Mouse (Mus musculus) hindbrain, embryonic 11.5 days (tissue): ENCODE data around the gene Tmprss4. TPM values are rescaled to one million over a fixed set of nuclear protein-coding genes. Genes with fewer than 3 reads are reported as not detected.

Source experiments
- ATAC-seq: fragments of 200-750 bp; cut with Nextera tagmentation; 2 replicates; pipeline ENCODE4 v1.8.0; 2017; ENCODE audit warnings: mild to moderate bottlenecking, moderate TSS enrichment, moderate library complexity; ENCODE audit not compliant: low FRiP score
- DNase-seq: peaks from one replicate; pipeline ENCODE4 v3.0.0-alpha.2; 2015; ENCODE audit warnings: low spot score
- H3K27ac ChIP-seq: fragments of 300-500 bp; sonication (generic); 2 replicates; pipeline ENCODE4 v1.5.1; 2014; ENCODE audit warnings: mild to moderate bottlenecking, low read depth, low read length
- H3K27me3 ChIP-seq: fragments of 300-500 bp; sonication (generic); 2 replicates; pipeline ENCODE4 v1.6.1; 2014; ENCODE audit warnings: mild to moderate bottlenecking, low read length, moderate library complexity, mixed read lengths; ENCODE audit not compliant: control insufficient read depth, insufficient read depth
- H3K36me3 ChIP-seq: fragments of 300-500 bp; sonication (generic); 2 replicates; pipeline ENCODE4 v1.6.1; 2014; ENCODE audit warnings: mild to moderate bottlenecking, low read length, moderate library complexity, mixed read lengths; ENCODE audit not compliant: control insufficient read depth, insufficient read depth
- H3K4me1 ChIP-seq: fragments of 300-500 bp; sonication (generic); replicated peaks from 2 replicates; pipeline ENCODE4 v1.6.1; 2014; ENCODE audit warnings: low read length, mixed read lengths; ENCODE audit not compliant: control insufficient read depth, insufficient read depth
- H3K4me2 ChIP-seq: fragments of 300-500 bp; sonication (generic); replicated peaks from 2 replicates; pipeline ENCODE4 v1.6.1; 2014; ENCODE audit warnings: mild to moderate bottlenecking, low read depth, low read length
- H3K4me3 ChIP-seq: fragments of 300-500 bp; sonication (generic); 2 replicates; pipeline ENCODE4 v1.5.1; 2014; ENCODE audit warnings: low read depth, low read length
- H3K9ac ChIP-seq: fragments of 300-500 bp; sonication (generic); 2 replicates; pipeline ENCODE4 v1.6.1; 2014; ENCODE audit warnings: low read depth, low read length
- H3K9me3 ChIP-seq: fragments of 300-500 bp; sonication (generic); 2 replicates; pipeline ENCODE4 v1.6.1; 2016; ENCODE audit warnings: low read length; ENCODE audit not compliant: control insufficient read depth
- WGBS: fragments of 180-500 bp; shearing (Covaris S2); extraction: QIAGEN DNeasy Blood & Tissue Kit; methylation state at CpG from one replicate; pipeline ENCODE4 v1.1.7; 2014; 5-methylcytosine and 5-hydroxymethylcytosine counted together
- polyA plus RNA-seq: library from polyadenylated mRNA; unstranded; fragments of >200 nt; fragmentation: Nextera tagmentation; extraction: Ambion mirVana; gene quantifications from 2 replicates; pipeline ENCODE4 v1.2.1, GENCODE M21; 2014

The Tmprss4 gene
- polyA plus RNA-seq, 1 experiment from 2014 or later, result not detected

- WGBS, result 88% methylated on average over 5 of the region's 5 CpGs
- H3K27ac ChIP-seq, result no peak overlapping the region
- ATAC-seq (no peak), DNase-seq (no peak)
- no peak overlapping the region for H3K4me3 ChIP-seq
- H3K36me3 ChIP-seq, result no peaks in the 10 kb centered on the region
- no peaks in the 10 kb centered on the region for H3K9me3 ChIP-seq
- no peak overlapping the region for H3K9ac ChIP-seq
- H3K4me2 ChIP-seq, result no peak overlapping the region
- no peaks in the 10 kb centered on the region for H3K27me3 ChIP-seq
- no peaks in the 10 kb centered on the region for H3K4me1 ChIP-seq
Measured at GRCm38 (mm10) chr9:45205143-45205542, 1.3 kb upstream of the Tmprss4 start.

- Histone ChIP-seq H3K9ac (no peak overlapping the region), H3K4me1 (no peaks in the 10 kb centered on the region), H3K4me2 (no peak overlapping the region), H3K4me3 (no peak overlapping the region), H3K27me3 (no peaks in the 10 kb centered on the region), H3K27ac (no peak overlapping the region), H3K9me3 (no peaks in the 10 kb centered on the region), H3K36me3 (no peaks in the 10 kb centered on the region)
- DNase-seq (no peak), ATAC-seq (no peak)
- 73% methylated on average over 9 of the region's 9 CpGs for WGBS
Measured at GRCm38 (mm10) chr9:45202021-45202798, 1.7 kb downstream of the Tmprss4 start.

DNA sequence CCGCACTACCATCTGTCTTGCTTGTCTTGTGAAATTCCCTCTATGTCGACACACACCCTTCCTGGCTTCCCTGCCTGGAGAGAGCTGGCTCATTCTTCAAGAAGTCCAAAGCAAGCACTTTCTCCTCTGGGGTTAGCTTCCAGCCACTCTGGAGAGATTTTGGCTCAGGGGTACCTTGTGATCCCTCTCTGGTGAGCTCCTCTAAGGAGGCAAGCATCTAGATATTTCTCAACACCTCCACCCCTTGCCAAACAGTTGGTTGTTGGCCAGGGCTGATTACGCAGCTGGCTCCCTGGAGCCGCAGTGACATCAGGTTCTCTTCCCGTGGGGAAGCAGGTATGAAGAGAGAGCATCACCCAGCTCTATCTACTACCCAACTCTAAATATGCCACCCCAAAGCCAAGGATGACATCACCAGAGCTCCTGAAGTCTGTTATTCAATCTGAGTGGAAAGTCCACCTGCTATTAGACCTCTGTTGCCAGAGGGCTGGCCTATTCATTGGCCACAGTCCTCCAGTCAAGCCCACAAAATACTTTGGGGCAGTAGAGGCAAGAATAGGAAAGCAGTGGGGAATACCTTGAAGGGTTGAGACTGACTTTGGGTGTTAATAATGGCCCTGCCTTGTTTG lies 2.5 kb downstream of the Tmprss4 start:
- ATAC-seq, result no peak
- DNase-seq, result no peak
- Histone ChIP-seq H3K27me3 (no peaks in the 10 kb centered on the region), H3K27ac (no peak overlapping the region), H3K9me3 (no peaks in the 10 kb centered on the region), H3K4me1 (no peaks in the 10 kb centered on the region), H3K9ac (no peak overlapping the region), H3K4me2 (no peak overlapping the region), H3K36me3 (no peaks in the 10 kb centered on the region), H3K4me3 (no peak overlapping the region)
- WGBS, result 87% methylated on average over 5 of the region's 5 CpGs

GRCm38 (mm10) chr9:45197549-45197948 lies 6.3 kb downstream of the Tmprss4 start:
- 90% methylated on average over 5 of the region's 5 CpGs for WGBS
- DNase-seq (no peak), ATAC-seq (no peak)
- Histone ChIP-seq H3K9me3 (no peaks in the 10 kb centered on the region), H3K9ac (no peak overlapping the region), H3K4me2 (no peak overlapping the region), H3K4me3 (no peak overlapping the region), H3K27me3 (no peaks in the 10 kb centered on the region), H3K4me1 (no peaks in the 10 kb centered on the region), H3K36me3 (no peaks in the 10 kb centered on the region), H3K27ac (no peak overlapping the region)

DNA sequence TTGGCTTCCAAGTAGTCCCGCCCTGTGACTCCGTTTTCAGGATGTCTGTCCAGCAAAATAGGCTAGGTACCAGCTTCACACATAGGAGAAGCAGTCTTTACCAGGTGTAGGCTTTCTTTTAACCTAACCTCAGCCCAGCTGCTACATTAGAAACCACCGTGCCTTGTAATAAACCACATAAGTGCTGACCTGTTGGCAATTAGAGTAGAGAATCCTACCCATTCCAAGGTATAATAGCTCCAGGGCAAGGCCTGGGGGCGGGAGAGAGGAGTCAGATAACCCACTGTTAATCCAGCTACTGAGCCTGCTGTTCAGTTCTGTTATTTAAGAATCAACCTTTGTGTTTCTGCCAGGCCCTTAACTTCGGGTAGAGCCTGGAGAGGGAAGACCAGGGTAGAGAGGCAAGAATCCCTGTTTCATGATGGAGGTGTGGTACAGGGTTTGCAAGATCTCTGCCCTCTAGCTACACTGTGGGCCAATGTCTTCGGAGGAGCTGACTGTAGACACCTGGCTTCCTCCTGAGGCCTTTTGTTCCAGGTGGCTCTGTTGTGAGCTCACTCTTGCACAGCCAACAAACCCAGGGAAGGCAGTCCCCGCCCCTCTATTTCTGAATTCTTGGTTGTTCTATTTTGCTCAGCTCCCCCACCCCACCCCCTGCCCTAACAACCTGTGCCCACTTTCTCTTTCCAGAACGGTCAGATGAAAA lies 7.6 kb downstream of the Tmprss4 start:
- no peaks in the 10 kb centered on the region for H3K27me3 ChIP-seq
- H3K9ac ChIP-seq, result no peak overlapping the region
- DNase-seq, result no peak
- H3K4me1 ChIP-seq, result no peaks in the 10 kb centered on the region
- no peak overlapping the region for H3K4me3 ChIP-seq
- WGBS, result 80% methylated on average over 8 of the region's 8 CpGs
- no peak overlapping the region for H3K27ac ChIP-seq
- H3K4me2 ChIP-seq, result no peak overlapping the region
- no peaks in the 10 kb centered on the region for H3K9me3 ChIP-seq
- H3K36me3 ChIP-seq, result no peaks in the 10 kb centered on the region
- ATAC-seq, result no peak

DNA sequence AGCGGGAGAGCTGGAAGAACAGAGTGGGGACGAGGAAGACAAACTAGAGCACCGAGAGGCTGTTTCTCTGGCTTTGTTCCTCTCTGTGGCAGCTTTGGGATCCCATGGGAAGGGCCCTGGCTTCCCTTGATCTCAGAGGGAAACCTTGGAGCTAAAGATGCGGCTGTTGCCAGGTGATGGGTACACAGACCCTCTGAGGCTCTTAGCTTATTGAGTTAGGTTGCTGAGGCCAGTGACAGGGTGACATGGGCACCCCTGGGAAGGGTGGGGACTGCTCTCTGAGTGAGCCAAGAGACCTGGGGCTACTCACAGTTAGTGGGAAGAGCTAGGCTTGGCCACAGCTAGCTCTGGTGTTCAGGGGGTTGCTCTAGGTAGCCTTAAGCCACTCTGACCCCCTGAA lies 8.4 kb downstream of the Tmprss4 start:
- no peak overlapping the region for H3K9ac ChIP-seq
- H3K4me2 ChIP-seq, result no peak overlapping the region
- H3K27me3 ChIP-seq, result no peaks in the 10 kb centered on the region
- ATAC-seq (no peak), DNase-seq (no peak)
- H3K36me3 ChIP-seq, result no peaks in the 10 kb centered on the region
- 82% methylated on average over 4 of the region's 4 CpGs for WGBS
- no peaks in the 10 kb centered on the region for H3K4me1 ChIP-seq
- no peak overlapping the region for H3K4me3 ChIP-seq
- H3K27ac ChIP-seq, result no peak overlapping the region
- no peaks in the 10 kb centered on the region for H3K9me3 ChIP-seq

GRCm38 (mm10) chr9:45189661-45190174 lies 14.2 kb downstream of the Tmprss4 start:
- H3K4me3 ChIP-seq, result no peak overlapping the region
- no peaks in the 10 kb centered on the region for H3K4me1 ChIP-seq
- H3K9me3 ChIP-seq, result no peaks in the 10 kb centered on the region
- no peak overlapping the region for H3K9ac ChIP-seq
- 84% methylated on average over 4 of the region's 4 CpGs for WGBS
- H3K27ac ChIP-seq, result no peak overlapping the region
- H3K4me2 ChIP-seq, result no peak overlapping the region
- ATAC-seq (no peak), DNase-seq (no peak)
- H3K27me3 ChIP-seq, result no peaks in the 10 kb centered on the region
- no peaks in the 10 kb centered on the region for H3K36me3 ChIP-seq

- WGBS, result 89% methylated on average over 10 of the region's 10 CpGs
- no peaks in the 10 kb centered on the region for H3K36me3 ChIP-seq
- no peak for DNase-seq
Measured at GRCm38 (mm10) chr9:45188570-45189563, 15.0 kb downstream of the Tmprss4 start.

More at GRCm38 (mm10) chr9:45188570-45189563, 15.0 kb downstream of the Tmprss4 start:
- H3K9ac ChIP-seq, result no peak overlapping the region
- no peak overlapping the region for H3K4me3 ChIP-seq
- H3K27ac ChIP-seq, result no peak overlapping the region
- ATAC-seq, result no peak
- H3K27me3 ChIP-seq, result no peaks in the 10 kb centered on the region
- H3K9me3 ChIP-seq, result no peaks in the 10 kb centered on the region
- no peak overlapping the region for H3K4me2 ChIP-seq
- no peaks in the 10 kb centered on the region for H3K4me1 ChIP-seq
